Mouse (Mus musculus) lung, postnatal 25 days (tissue): Measurements from ENCODE around the gene Gm28778.
"Not testable (repeated sequence)": the region's sequence is repeated elsewhere in the genome, so short reads cannot be mapped to it uniquely, and the experiment has no call there.

ENCODE experiments used
- DNase-seq: peaks from one replicate; pipeline ENCODE4 v3.0.0; 2022; ENCODE audit warnings: low spot score

The Gm28778 gene

DNA sequence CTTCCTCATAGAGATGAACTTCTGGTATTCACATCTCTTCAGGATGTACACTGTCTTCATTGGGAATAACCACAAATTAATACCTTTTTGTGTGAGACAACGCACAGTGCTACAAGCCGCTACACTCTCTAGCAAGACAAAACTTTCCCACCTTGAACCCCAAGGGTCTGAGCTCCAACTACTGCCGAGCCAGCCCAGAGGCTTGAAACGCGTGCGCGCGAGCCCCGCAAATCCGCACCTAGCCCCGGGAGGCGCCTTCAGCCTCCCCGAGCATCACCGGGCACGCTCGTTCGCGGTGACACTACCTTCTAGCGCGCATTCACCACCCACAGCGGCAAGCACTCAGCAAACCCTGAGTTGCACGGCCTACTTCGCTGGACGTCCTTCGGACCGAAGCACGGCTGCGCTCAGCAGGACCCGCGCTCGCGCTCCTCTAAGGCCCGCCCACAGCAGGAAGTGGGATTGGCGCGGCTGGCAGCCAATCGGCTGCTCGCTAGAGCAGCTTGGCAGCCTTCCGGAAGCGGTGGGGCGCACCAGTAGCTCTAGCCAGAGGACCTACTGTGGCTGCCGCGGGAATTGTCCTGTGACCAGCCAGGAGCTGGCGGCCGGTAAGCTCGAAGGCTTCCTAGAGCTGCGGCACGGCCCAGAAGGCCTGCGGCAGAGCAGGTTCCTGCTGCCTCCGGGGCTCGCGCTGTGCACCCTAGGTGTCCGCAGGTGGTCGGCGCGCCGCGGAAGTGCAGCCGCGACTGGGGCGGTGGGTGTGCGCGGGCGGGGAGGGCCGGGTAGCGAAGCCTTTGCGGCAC is at the start of gene Gm28778, which contains the start of the genes Pms1 and Ormdl1:
Gm28778 (plus strand) TSS at position 531 of the 803 bp plus-strand sequence.
Pms1 (minus strand) TSS at position 438 of the 803 bp plus-strand sequence.
Ormdl1 (plus strand) TSS at position 515 of the 803 bp plus-strand sequence.
- peak; percentile 95 for DNase-seq

- not testable (repeated sequence) for DNase-seq
Observed at GRCm38 (mm10) chr1:53264958-53265612, 31.8 kb upstream of the Gm28778 start.

DNA sequence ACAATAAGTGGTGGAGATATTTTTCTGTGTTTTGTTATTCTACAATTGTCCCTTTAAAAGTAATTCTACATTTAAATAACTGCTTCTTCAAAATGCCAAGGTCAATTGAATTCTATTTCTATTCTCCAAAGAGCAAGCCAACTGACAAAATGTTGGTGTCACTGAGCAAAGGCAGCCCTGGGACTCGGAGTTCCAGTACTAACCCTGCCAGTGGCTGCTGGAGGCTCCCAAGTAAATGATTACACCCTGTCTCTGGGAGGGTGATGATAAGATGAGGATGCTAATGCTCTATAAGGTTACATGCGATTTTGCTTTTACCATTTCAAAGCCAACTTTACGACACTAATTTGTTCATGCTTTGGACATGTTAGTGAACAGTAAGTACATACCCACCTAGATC is 27.0 kb upstream of the Gm28778 start:
- no peak for DNase-seq

DNA sequence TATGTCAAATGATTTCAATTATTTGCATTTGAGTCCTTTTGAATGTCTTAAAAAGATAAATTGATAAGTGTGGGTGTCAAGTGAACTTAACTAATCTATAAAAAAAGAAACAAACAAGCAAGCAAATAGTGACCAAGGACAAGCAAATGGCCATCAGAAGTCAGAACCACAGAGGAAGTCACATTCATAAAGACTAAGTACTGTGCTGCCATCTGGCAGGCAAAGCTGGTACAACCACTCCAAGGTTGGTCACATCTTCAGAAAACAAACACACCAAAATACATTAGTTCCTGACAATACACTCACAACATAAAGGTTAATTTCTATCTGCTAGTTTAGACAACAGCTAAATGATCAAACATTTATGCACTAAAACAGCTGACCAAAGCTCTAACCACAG is 24.3 kb upstream of the Gm28778 start:
- no peak for DNase-seq

- no peak for DNase-seq
Observed at GRCm38 (mm10) chr1:53291197-53291596, 5.7 kb upstream of the Gm28778 start.

GRCm38 (mm10) chr1:53300506-53300905 is 3.6 kb downstream of the Gm28778 start:
- no peak for DNase-seq

- peak; percentile 83 for DNase-seq
Observed at GRCm38 (mm10) chr1:53312989-53313967, 16.4 kb downstream of the Gm28778 start, which contains the start of gene Osgepl1. Gene Osgepl1 (plus strand): TSS chr1:53313624.

DNA sequence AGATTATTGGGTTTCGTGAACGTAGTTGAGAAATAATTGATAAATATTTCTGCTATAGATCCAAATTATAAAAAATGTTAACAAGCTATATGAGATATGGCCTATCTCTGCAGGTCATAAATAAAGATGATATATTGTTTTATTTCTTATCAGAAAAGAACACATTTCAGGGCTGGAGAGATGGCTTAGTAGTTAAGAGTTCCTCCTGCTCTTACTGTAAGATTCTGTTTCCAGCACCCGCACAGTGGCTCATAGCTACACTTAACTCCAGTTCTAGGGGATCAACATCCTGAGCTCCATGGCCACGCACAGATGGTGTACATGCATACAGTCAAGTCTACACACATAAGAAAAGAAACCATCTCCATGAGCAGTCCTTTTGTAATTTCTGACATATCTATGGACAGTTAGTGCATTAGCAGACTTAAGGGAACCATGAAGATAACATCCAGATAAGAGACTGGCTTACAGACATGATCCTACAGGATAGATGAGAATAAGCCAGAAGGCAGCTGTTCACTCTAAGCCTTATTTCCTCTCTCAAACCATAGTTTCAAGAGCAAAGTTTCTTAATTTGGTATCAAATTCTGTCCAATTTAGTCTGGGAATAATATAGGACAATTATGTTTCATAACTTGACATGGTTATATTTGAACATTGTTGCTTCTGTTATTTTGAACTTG is 24.9 kb downstream of the Gm28778 start:
- no peak for DNase-seq

- no peak for DNase-seq
Observed at GRCm38 (mm10) chr1:53323254-53323653, 26.3 kb downstream of the Gm28778 start.

DNA sequence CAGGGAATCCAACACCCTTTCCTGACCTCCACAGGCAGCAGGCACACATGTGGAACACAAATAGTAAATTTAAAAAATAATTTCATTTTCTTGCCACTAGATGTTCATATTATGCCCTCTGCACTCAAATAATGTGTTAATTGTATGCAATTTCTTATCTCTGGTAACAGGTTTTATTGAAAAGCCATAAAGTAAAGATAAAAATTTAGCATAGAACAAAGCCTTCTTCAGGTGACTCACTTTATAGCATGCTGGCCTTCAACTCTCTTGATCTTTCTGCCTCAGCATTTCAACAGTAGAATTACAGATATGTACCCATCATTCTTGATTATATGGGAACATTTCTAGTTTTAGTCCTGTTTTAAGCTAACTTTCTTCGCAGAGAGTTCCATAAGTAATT is 27.4 kb downstream of the Gm28778 start:
- DNase-seq = no peak

- DNase-seq = no peak
Observed at GRCm38 (mm10) chr1:53324827-53325494, 28.1 kb downstream of the Gm28778 start.

DNA sequence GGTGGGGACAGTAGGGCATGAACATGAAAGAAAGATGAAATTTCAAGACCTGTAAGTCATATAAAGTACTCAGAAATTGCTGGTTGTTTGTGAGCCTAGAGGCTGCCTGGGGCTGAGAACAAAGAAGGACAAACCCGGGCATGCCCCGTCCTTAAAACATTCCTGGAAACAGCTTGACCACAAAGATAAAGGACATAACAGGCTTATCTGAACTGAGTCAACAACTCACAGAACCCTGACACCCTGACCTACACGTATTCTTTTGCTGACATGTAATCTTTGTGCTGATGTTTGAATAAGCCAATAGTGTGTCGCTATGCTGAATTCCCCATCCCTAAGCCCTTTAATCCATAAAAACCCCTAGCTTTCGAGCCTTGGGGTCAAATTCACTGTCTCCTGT is 36.6 kb downstream of the Gm28778 start:
- not testable (repeated sequence) for DNase-seq

GRCm38 (mm10) chr1:53335465-53335864 is 38.6 kb downstream of the Gm28778 start:
- DNase-seq = no peak

DNA sequence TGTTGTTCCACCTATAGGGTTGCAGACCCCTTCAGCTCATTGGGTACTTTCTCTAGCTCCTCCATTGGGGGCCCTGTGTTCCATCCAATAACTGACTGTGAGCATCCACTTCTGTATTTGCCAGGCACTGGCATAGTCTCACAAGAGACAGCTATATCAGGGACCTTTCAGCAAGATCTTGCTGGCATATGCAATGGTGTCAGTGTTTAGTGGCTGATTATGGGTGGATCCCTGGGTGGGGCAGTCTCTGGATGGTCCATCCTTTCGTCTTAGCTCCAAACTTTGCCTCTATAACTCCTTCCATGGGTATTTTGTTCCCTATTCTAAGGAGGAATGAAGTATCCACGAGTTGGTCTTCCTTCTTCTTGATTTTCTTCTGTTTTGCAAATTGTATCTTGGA is 40.5 kb downstream of the Gm28778 start:
- DNase-seq = not testable (repeated sequence)

GRCm38 (mm10) chr1:53341071-53341470 is 44.2 kb downstream of the Gm28778 start:
- DNase-seq = no peak

GRCm38 (mm10) chr1:53352327-53353261 is 55.7 kb downstream of the Gm28778 start, which contains the start of the genes Asdurf, Gm28551 and Asnsd1:
Gene Asdurf (minus strand): TSS chr1:53352619.
Gene Gm28551 (minus strand): TSS chr1:53352667.
Gene Asnsd1 (minus strand): TSS chr1:53352752.
- DNase-seq = peak; percentile 98

GRCm38 (mm10) chr1:53358988-53359387 is 62.1 kb downstream of the Gm28778 start:
- no peak for DNase-seq
